Mouse (Mus musculus): ENCODE data around the gene Hormad2. TPM values are rescaled to one million over a fixed set of nuclear protein-coding genes. Genes with fewer than 3 reads are reported as not detected.

Gene Hormad2
- total and polyA plus RNA-seq, 3 experiments: not detected

- H3K4me2 ChIP-seq (ENCODE audit: insufficient read depth, low read depth, poor library complexity, severe bottlenecking): no peak overlapping the region
- H3K9ac ChIP-seq (ENCODE audit: insufficient read depth, low read depth): no peak overlapping the region
- no peak for TF ChIP-seq BHLHE40 (IDR thresholded peaks at IDR 0.05; ENCODE audit: low read depth, low read length)
- TF ChIP-seq MYC (IDR thresholded peaks at IDR 0.05; ENCODE audit: low read depth, low read length): no peak
- no peak for TF ChIP-seq HCFC1 (IDR thresholded peaks at IDR 0.05; ENCODE audit: low read depth, low read length)
- no peak for TF ChIP-seq NELFE (IDR thresholded peaks at IDR 0.05; ENCODE audit: low read depth, low read length)
- TF ChIP-seq MAX (IDR thresholded peaks at IDR 0.05; ENCODE audit: low read length): no peak
- no peak for TF ChIP-seq UBTF (IDR thresholded peaks at IDR 0.05; ENCODE audit: low read depth, low read length)
- TF ChIP-seq MAFK (IDR thresholded peaks at IDR 0.05; ENCODE audit: insufficient replicate concordance, low read length): no peak
- TF ChIP-seq TCF12 (IDR thresholded peaks at IDR 0.05; ENCODE audit: low read depth, low read length): no peak
- TF ChIP-seq E2F4 (IDR thresholded peaks at IDR 0.05; ENCODE audit: insufficient replicate concordance, low read depth, low read length): no peak
- TF ChIP-seq MEF2A (IDR thresholded peaks at IDR 0.05; ENCODE audit: borderline replicate concordance, low read depth, low read length): no peak
- TF ChIP-seq CHD2 (IDR thresholded peaks at IDR 0.05; ENCODE audit: low read length): no peak
- no peak for TF ChIP-seq CTCF (conservative IDR thresholded peaks at IDR 0.05 in 1 of 2, IDR thresholded peaks at IDR 0.05 in 1 of 2; ENCODE audit: low read depth in 2 of 2, low read length in 2 of 2)
- TF ChIP-seq ETS1 (conservative IDR thresholded peaks at IDR 0.05; ENCODE audit: low read depth, low read length): no peak
- no peak for TF ChIP-seq SIN3A (IDR thresholded peaks at IDR 0.05; ENCODE audit: low read length)
- no peak for TF ChIP-seq NRF1 (IDR thresholded peaks at IDR 0.05; ENCODE audit: low read depth, low read length)
- TF ChIP-seq CHD1 (IDR thresholded peaks at IDR 0.05; ENCODE audit: low read depth, low read length): no peak
- peaks cover 2% of the 10 kb centered on the region for H3K9me3 ChIP-seq (replicated peaks; ENCODE audit: low read length)
- in situ Hi-C loops (cut with MboI; ENCODE audit: low pct_ligation_motif_present, low pct_unique_long_range_greater_than_20kb, low sequenced_read_pairs): loop anchor here (5.0 kb wide), 1 partner anchor 1696 kb away; no protein-coding TSS in a partner anchor
- H3K36me3 ChIP-seq (replicated peaks in 1 of 2; ENCODE audit: control insufficient read depth in 1 of 2, insufficient read depth in 1 of 2, low read length in 1 of 2): peaks cover 0 to 2% of the 10 kb centered on the region in 2 experiments
- peaks cover 0 to 7% of the 10 kb centered on the region in 2 experiments; a peak in 2 of 4 replicates for H3K4me1 ChIP-seq (ENCODE audit: control insufficient read depth in 1 of 2, insufficient read depth in 2 of 2)
- no peaks in the 10 kb centered on the region for H3K79me2 ChIP-seq (replicated peaks; ENCODE audit: control insufficient read depth, extremely low read depth, insufficient read depth, poor library complexity, severe bottlenecking)
- no peak overlapping the region for H3K4me3 ChIP-seq (replicated peaks in 1 of 3; ENCODE audit: low read depth in 2 of 3, low read length in 2 of 3, poor library complexity in 1 of 3)
- dilution Hi-C loops (cut with MboI; ENCODE audit: extremely low pct_ligation_motif_present, extremely low pct_unique_long_range_greater_than_20kb, low sequenced_read_pairs): no loop called here
- no peak for DNase-seq (ENCODE audit: extremely low read depth)
- no peaks in the 10 kb centered on the region for H3K27me3 ChIP-seq (replicated peaks)
- no peak overlapping the region for H3K27ac ChIP-seq (ENCODE audit: insufficient read depth, low read depth)
Measured at GRCm38 (mm10) chr11:4471734-4472133, 30.8 kb upstream of the Hormad2 start.

DNA sequence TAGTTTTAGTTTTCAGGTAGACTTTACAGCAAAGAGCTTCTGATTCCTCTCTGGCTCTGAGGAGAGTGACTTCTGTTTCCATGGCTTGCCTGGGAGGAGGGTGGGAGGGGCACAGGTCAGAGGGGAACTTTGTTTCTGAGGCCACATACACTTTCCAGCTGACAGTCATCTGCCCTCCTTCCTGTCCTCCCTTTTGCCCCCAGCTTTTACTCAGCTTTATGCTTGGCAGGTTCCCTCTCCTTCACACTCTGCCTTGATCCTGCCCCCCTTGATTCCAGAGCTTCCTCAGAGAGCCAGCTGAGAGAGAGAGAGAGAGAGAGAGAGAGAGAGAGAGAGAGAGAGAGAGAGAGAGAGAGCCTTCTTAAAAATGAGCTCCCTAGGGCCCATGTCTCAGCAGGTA lies 30.3 kb upstream of the Hormad2 start:
- H3K4me1 ChIP-seq (ENCODE audit: control insufficient read depth in 1 of 2, insufficient read depth in 2 of 2): peaks cover 0 to 7% of the 10 kb centered on the region in 2 experiments; a peak in 2 of 4 replicates
- H3K9me3 ChIP-seq (replicated peaks; ENCODE audit: low read length): peaks cover 2% of the 10 kb centered on the region
- TF ChIP-seq MAX (IDR thresholded peaks at IDR 0.05; ENCODE audit: low read length): no peak
- TF ChIP-seq USF1 (IDR thresholded peaks at IDR 0.05; ENCODE audit: low read depth, low read length): no peak
- no peak for TF ChIP-seq ZMIZ1 (IDR thresholded peaks at IDR 0.05; ENCODE audit: low read depth, low read length)
- TF ChIP-seq POLR2A (IDR thresholded peaks at IDR 0.05; ENCODE audit: low read depth, low read length): no peak
- TF ChIP-seq NRF1 (IDR thresholded peaks at IDR 0.05; ENCODE audit: low read depth, low read length): no peak
- no peak for TF ChIP-seq MAFK (IDR thresholded peaks at IDR 0.05; ENCODE audit: insufficient replicate concordance, low read length)
- no peak for TF ChIP-seq JUN (IDR thresholded peaks at IDR 0.05; ENCODE audit: insufficient read depth, low read depth, low read length)
- no peak for TF ChIP-seq CTCF (conservative IDR thresholded peaks at IDR 0.05 in 1 of 2, IDR thresholded peaks at IDR 0.05 in 1 of 2; ENCODE audit: low read depth in 2 of 2, low read length in 2 of 2)
- no peak for TF ChIP-seq UBTF (IDR thresholded peaks at IDR 0.05; ENCODE audit: low read depth, low read length)
- TF ChIP-seq CHD2 (IDR thresholded peaks at IDR 0.05; ENCODE audit: low read length): no peak
- TF ChIP-seq SMC3 (IDR thresholded peaks at IDR 0.05; ENCODE audit: low read depth, low read length): no peak
- no peak for TF ChIP-seq USF2 (conservative IDR thresholded peaks at IDR 0.05; ENCODE audit: low read depth, low read length)
- TF ChIP-seq RAD21 (IDR thresholded peaks at IDR 0.05; ENCODE audit: low read depth, low read length): no peak
- no peak for TF ChIP-seq ELF1 (IDR thresholded peaks at IDR 0.05; ENCODE audit: low read depth, low read length)
- DNase-seq (ENCODE audit: extremely low read depth): no peak
- H3K27ac ChIP-seq (ENCODE audit: insufficient read depth, low read depth): no peak overlapping the region
- no peak overlapping the region for H3K4me3 ChIP-seq (replicated peaks in 1 of 3; ENCODE audit: low read depth in 2 of 3, low read length in 2 of 3, poor library complexity in 1 of 3)
- no peaks in the 10 kb centered on the region for H3K79me2 ChIP-seq (replicated peaks; ENCODE audit: control insufficient read depth, extremely low read depth, insufficient read depth, poor library complexity, severe bottlenecking)
- in situ Hi-C loops (cut with MboI; ENCODE audit: low pct_ligation_motif_present, low pct_unique_long_range_greater_than_20kb, low sequenced_read_pairs): loop anchor here (5.0 kb wide), 1 partner anchor 1696 kb away; no protein-coding TSS in a partner anchor
- dilution Hi-C loops (cut with MboI; ENCODE audit: extremely low pct_ligation_motif_present, extremely low pct_unique_long_range_greater_than_20kb, low sequenced_read_pairs): no loop called here
- no peak overlapping the region for H3K4me2 ChIP-seq (ENCODE audit: insufficient read depth, low read depth, poor library complexity, severe bottlenecking)
- no peaks in the 10 kb centered on the region for H3K27me3 ChIP-seq (replicated peaks)
- peaks cover 0 to 2% of the 10 kb centered on the region in 2 experiments for H3K36me3 ChIP-seq (replicated peaks in 1 of 2; ENCODE audit: control insufficient read depth in 1 of 2, insufficient read depth in 1 of 2, low read length in 1 of 2)
- no peak overlapping the region for H3K9ac ChIP-seq (ENCODE audit: insufficient read depth, low read depth)

Data from CH12.LX (cell line).